Mouse (Mus musculus) hindbrain, postnatal 0 days (tissue): ENCODE measurements around the gene Pecr. TPM values are rescaled to one million over a fixed set of nuclear protein-coding genes. Genes with fewer than 3 reads are reported as not detected.

Experiments
- ATAC-seq: fragments of 200-750 bp; cut with Nextera tagmentation; 2 replicates; pipeline ENCODE4 v1.8.0; 2017; ENCODE audit warnings: mild to moderate bottlenecking, moderate TSS enrichment, moderate library complexity
- DNase-seq: peaks from one replicate; pipeline ENCODE4 v3.0.0-alpha.2; 2015; ENCODE audit warnings: low spot score
- H3K27ac ChIP-seq: fragments of 300-500 bp; sonication (generic); 2 replicates; pipeline ENCODE4 v1.5.1; 2014; ENCODE audit warnings: mild to moderate bottlenecking
- H3K27me3 ChIP-seq: fragments of 300-500 bp; sonication (generic); 2 replicates; pipeline ENCODE4 v1.6.1; 2014; ENCODE audit warnings: low read length, mixed read lengths; ENCODE audit not compliant: insufficient read depth
- H3K36me3 ChIP-seq: fragments of 300-500 bp; sonication (generic); 2 replicates; pipeline ENCODE4 v1.6.1; 2014; ENCODE audit warnings: low read length, mixed read lengths; ENCODE audit not compliant: insufficient read depth
- H3K4me1 ChIP-seq: fragments of 300-500 bp; sonication (generic); 2 replicates; pipeline ENCODE4 v1.6.1; 2014; ENCODE audit warnings: antibody characterized with exemption, low read length, mixed read lengths; ENCODE audit not compliant: insufficient read depth
- H3K4me2 ChIP-seq: fragments of 300-500 bp; sonication (generic); 2 replicates; pipeline ENCODE4 v1.6.1; 2014; ENCODE audit warnings: low read depth, mild to moderate bottlenecking, low read length, moderate library complexity, mixed read lengths
- H3K4me3 ChIP-seq: fragments of 300-500 bp; sonication (generic); 2 replicates; pipeline ENCODE4 v1.5.1; 2014; ENCODE audit warnings: low read length
- H3K9ac ChIP-seq: fragments of 300-500 bp; sonication (generic); replicated peaks from 2 replicates; pipeline ENCODE4 v1.6.1; 2014; ENCODE audit warnings: mild to moderate bottlenecking, low read length, moderate library complexity, mixed read lengths
- H3K9me3 ChIP-seq: fragments of 300-500 bp; sonication (generic); 2 replicates; pipeline ENCODE4 v1.6.1; 2016; ENCODE audit warnings: low read length, mixed read lengths
- CTCF ChIP-seq: IDR thresholded peaks from 2 replicates; pipeline ENCODE4 v1.5.1; 2016; ENCODE audit warnings: antibody characterized with exemption, control low read depth, low read depth
- WGBS: fragments of 180-500 bp; shearing (Covaris S2); extraction: QIAGEN DNeasy Blood & Tissue Kit; methylation state at CpG from one replicate; pipeline ENCODE4 v1.1.7; 2014; 5-methylcytosine and 5-hydroxymethylcytosine counted together
- polyA plus RNA-seq: library from polyadenylated mRNA; unstranded; fragments of >200 nt; fragmentation: Nextera tagmentation; extraction: Ambion mirVana; gene quantifications from 2 replicates; pipeline ENCODE4 v1.2.1, GENCODE M21; 2015
- total RNA-seq: library from RNA; depleted of rRNA; stranded (reverse); fragments of >200 nt; gene quantifications from 2 replicates; pipeline ENCODE4 v1.2.3, GENCODE M21; 2014

Pecr gene
- total and polyA plus RNA-seq, 2 experiments from 2014 or later = 3.8 to 13.5 TPM

GRCm38 (mm10) chr1:72306241-72306640, 22.1 kb upstream of the Pecr start:
- 0 out of 2 replicates have a peak overlapping the region, but pooled peaks have one; percentile 84 for H3K27ac ChIP-seq
- 43% methylated on average over 3 of the region's 3 CpGs for WGBS
- DNase-seq = no peak

DNA sequence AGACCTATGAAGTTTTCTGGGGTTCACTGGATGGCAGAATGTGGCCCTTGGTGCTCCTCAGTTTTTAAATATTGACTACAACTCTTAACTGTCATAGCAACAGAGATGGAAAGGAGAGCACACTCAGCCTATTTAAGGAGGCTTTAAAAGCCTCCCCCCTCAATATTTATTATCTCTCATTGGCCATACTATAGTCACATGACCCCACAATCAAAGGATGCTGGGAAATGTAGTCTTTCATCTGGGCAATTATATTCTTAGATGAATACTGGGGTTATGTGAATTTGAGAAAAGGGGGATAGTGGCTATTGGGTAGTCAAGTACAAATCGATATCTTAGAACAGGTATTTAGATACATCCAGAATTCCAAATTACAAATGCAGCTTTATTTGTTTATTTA, 17.7 kb upstream of the Pecr start:
- DNase-seq = peak; percentile 16

More at GRCm38 (mm10) chr1:72306241-72306640, 22.1 kb upstream of the Pecr start:
- H3K36me3 ChIP-seq = no peaks in the 10 kb centered on the region
- H3K9me3 ChIP-seq = no peaks in the 10 kb centered on the region
- no peaks in the 10 kb centered on the region for H3K27me3 ChIP-seq
- H3K4me1 ChIP-seq = 0 out of 2 replicates have a peak, but pooled peaks cover 4% of the 10 kb centered on the region
- peak overlapping the region; percentile 77; the same call in 1 of the 2 replicates for H3K4me2 ChIP-seq
- H3K4me3 ChIP-seq = no peak overlapping the region
- no peak for TF ChIP-seq CTCF
- no peak for ATAC-seq
- no peak overlapping the region for H3K9ac ChIP-seq

GRCm38 (mm10) chr1:72295746-72296145, 11.6 kb upstream of the Pecr start:
- no peak for TF ChIP-seq CTCF

More for the DNA sequence above, 17.7 kb upstream of the Pecr start:
- 92% methylated on average over 1 of the region's 1 CpGs for WGBS
- H3K4me3 ChIP-seq = no peak overlapping the region
- H3K36me3 ChIP-seq = no peaks in the 10 kb centered on the region
- H3K27ac ChIP-seq = no peak overlapping the region
- H3K9ac ChIP-seq = no peak overlapping the region
- no peak for ATAC-seq
- TF ChIP-seq CTCF = no peak
- H3K9me3 ChIP-seq = no peaks in the 10 kb centered on the region
- H3K27me3 ChIP-seq = no peaks in the 10 kb centered on the region
- no peak overlapping the region for H3K4me2 ChIP-seq
- H3K4me1 ChIP-seq = no peaks in the 10 kb centered on the region

DNA sequence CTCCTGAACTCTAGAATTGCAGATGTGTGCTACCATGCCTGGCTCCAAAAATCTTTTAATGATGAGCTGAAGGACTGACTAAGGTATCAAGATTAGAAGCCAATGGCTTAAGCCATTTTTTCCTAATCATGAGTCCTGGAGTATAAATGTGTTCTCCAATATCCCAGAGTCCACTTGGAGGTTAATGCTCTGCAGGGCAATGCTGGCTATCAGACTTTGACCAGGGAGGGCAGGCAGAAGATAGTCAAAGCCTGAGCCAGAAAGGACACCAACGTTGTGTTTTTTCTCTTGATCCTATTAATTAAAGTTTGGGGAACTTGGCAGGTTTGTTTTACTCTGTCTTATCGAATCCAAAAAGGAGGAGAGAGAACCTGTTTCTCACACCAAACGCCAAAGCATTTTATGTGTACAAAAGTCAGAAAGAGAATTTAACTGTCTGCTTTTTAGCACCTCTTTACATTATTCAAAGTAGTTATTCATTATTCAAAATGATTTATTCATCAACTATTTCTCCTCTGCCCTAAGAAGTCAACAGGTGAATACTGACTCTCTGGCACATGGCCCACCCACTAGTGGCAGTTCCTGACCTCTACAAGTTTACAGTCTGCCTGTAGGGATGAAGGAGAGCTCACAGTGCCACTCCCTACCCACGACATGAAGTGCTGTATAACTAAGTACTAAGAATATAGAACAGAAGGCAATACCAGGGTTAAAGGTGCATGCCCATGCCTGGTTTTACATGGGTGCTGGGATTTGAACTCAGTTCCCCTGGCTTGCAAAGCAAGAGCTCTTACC, 10.0 kb upstream of the Pecr start:
- ATAC-seq = no peak
- Histone ChIP-seq H3K9ac (no peak overlapping the region), H3K36me3 (no peaks in the 10 kb centered on the region), H3K4me2 (no peak overlapping the region), H3K9me3 (no peaks in the 10 kb centered on the region), H3K27me3 (no peaks in the 10 kb centered on the region), H3K27ac (no peak overlapping the region), H3K4me1 (no peaks in the 10 kb centered on the region), H3K4me3 (no peak overlapping the region)
- TF ChIP-seq CTCF = no peak
- WGBS = 75% methylated on average over 4 of the region's 4 CpGs
- no peak for DNase-seq

More at GRCm38 (mm10) chr1:72295746-72296145, 11.6 kb upstream of the Pecr start:
- no peaks in the 10 kb centered on the region for H3K27me3 ChIP-seq
- no peak overlapping the region for H3K27ac ChIP-seq
- H3K9ac ChIP-seq = no peak overlapping the region
- no peak overlapping the region for H3K4me3 ChIP-seq
- H3K4me1 ChIP-seq = no peaks in the 10 kb centered on the region
- no peaks in the 10 kb centered on the region for H3K36me3 ChIP-seq
- ATAC-seq (no peak), DNase-seq (no peak)
- no peaks in the 10 kb centered on the region for H3K9me3 ChIP-seq
- 84% methylated on average over 8 of the region's 8 CpGs for WGBS
- no peak overlapping the region for H3K4me2 ChIP-seq

- H3K27ac ChIP-seq = no peak overlapping the region
- H3K4me2 ChIP-seq = no peak overlapping the region
- no peaks in the 10 kb centered on the region for H3K36me3 ChIP-seq
- H3K4me3 ChIP-seq = no peak overlapping the region
- no peak overlapping the region for H3K9ac ChIP-seq
- peaks cover 6% of the 10 kb centered on the region for H3K4me1 ChIP-seq
- no peak for DNase-seq
- no peak for TF ChIP-seq CTCF
- H3K27me3 ChIP-seq = no peaks in the 10 kb centered on the region
- ATAC-seq = no peak
- WGBS = 86% methylated on average over 2 of the region's 2 CpGs
- H3K9me3 ChIP-seq = no peaks in the 10 kb centered on the region
These were observed 7.8 kb upstream of the Pecr start for GRCm38 (mm10) chr1:72291925-72292324.

DNA sequence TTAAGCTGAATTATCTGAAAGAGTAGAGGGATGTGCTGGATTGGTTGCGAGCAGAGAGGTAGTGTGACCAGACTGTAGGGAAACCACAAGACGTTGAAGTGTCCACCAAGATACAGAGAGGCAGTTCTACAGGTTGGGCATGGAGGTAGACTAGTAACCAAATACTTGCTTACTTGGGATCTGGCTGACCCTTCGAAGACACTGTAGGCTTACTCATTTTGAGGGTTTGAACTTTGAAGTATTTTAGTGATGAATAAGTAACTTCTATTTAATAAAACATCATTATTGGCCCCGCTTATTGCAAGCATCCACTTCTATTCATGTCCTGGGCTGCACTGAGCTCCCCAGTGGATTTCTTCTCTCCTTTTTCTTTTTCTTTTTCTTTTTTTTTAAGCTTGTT, 7.3 kb upstream of the Pecr start:
- H3K9ac ChIP-seq = no peak overlapping the region
- no peak for DNase-seq
- no peaks in the 10 kb centered on the region for H3K27me3 ChIP-seq
- no peak overlapping the region for H3K27ac ChIP-seq
- no peak overlapping the region for H3K4me3 ChIP-seq
- H3K36me3 ChIP-seq = no peaks in the 10 kb centered on the region
- H3K4me2 ChIP-seq = no peak overlapping the region
- peaks cover 11% of the 10 kb centered on the region for H3K4me1 ChIP-seq
- TF ChIP-seq CTCF = no peak
- no peaks in the 10 kb centered on the region for H3K9me3 ChIP-seq
- no peak for ATAC-seq
- 94% methylated on average over 4 of the region's 4 CpGs for WGBS

- DNase-seq (no peak), ATAC-seq (no peak)
- peaks cover 12% of the 10 kb centered on the region for H3K4me1 ChIP-seq
- H3K4me3 ChIP-seq = no peak overlapping the region
- WGBS = 96% methylated on average over 4 of the region's 4 CpGs
- no peak for TF ChIP-seq CTCF
- H3K36me3 ChIP-seq = no peaks in the 10 kb centered on the region
- H3K27me3 ChIP-seq = no peaks in the 10 kb centered on the region
- H3K4me2 ChIP-seq = no peak overlapping the region
- H3K9ac ChIP-seq = no peak overlapping the region
- H3K27ac ChIP-seq = no peak overlapping the region
- no peaks in the 10 kb centered on the region for H3K9me3 ChIP-seq
These were observed 6.8 kb upstream of the Pecr start for GRCm38 (mm10) chr1:72290896-72291295.
